Comparison of ENCODE assay signal across 12 mouse cellular contexts in genomic region chr2:30058418-30058817, GRCm38 (mm10). TPM values are rescaled to one million over a fixed set of nuclear protein-coding genes. Genes with fewer than 3 reads are reported as not detected.
"Had no signal": no experiment of that assay in that cellular context is flagged by ENCODE, and none has a peak within 500 bp of the region (broad histone marks: within the 10 kb centered on the region; RNA-seq: fewer than 3 reads in every experiment).

No protein-coding gene starts in this region.

- H3K36me3 ChIP-seq: limb, embryonic 12.5 days; liver, embryonic 13.5 days had no signal

- H3K4me3 ChIP-seq: layer of hippocampus, adult 2 months; limb, embryonic 12.5 days; liver, embryonic 13.5 days had no signal

- H3K9me3 ChIP-seq: limb, embryonic 12.5 days; liver, embryonic 13.5 days had no signal

- ATAC-seq: liver, postnatal 0 days had no signal

- H3K9ac ChIP-seq: limb, embryonic 12.5 days; liver, embryonic 13.5 days; liver, postnatal 0 days had no signal

- H3K4me2 ChIP-seq: limb, embryonic 12.5 days; liver, embryonic 13.5 days had no signal

- H3K27ac ChIP-seq: layer of hippocampus, adult 2 months; limb, embryonic 12.5 days; liver, embryonic 13.5 days; stomach, postnatal 0 days had no signal

- H3K27me3 ChIP-seq: limb, embryonic 12.5 days; liver, embryonic 13.5 days had no signal

- DNase-seq: kidney, postnatal 10 days; kidney, postnatal 4 days; liver; liver, embryonic 13.5 days; liver, postnatal 0 days; midbrain, embryonic 14.5 days; thymus, adult 2 months; thymus, postnatal 25 days had no signal

RNA-seq across cellular contexts. Expression of gene Wdr34, which starts 9.7 kb away (rescaled TPM):
- total RNA-seq: monocyte, adult 5-6 weeks had no signal
